Mouse (Mus musculus): ENCODE data around the gene Fam135a. TPM values are rescaled to one million over a fixed set of nuclear protein-coding genes. Genes with fewer than 3 reads are reported as not detected.

Gene Fam135a
- 42.9 and 49.3 TPM in 2 replicates for polyA plus RNA-seq (2016; fragmentation: Nextera tagmentation; extraction: Ambion mirVana)

- H3K27me3 ChIP-seq (replicated peaks) = no peaks in the 10 kb centered on the region
- peak within 1 kb of the TSS; percentile 92 for H3K4me3 ChIP-seq
- 1% methylated on average over 63 of the region's 88 CpGs for WGBS
- H3K9ac ChIP-seq = peak within 1 kb of the TSS; percentile 92
- H3K36me3 ChIP-seq = no peaks in the 10 kb centered on the region
- H3K4me2 ChIP-seq (replicated peaks) = peak within 1 kb of the TSS; percentile 66
- ATAC-seq (ENCODE audit: low FRiP score, low read depth) = peak; percentile 92
- no peaks in the 10 kb centered on the region for H3K9me3 ChIP-seq
- H3K4me1 ChIP-seq = peaks cover 11% of the 10 kb centered on the region
- H3K27ac ChIP-seq = peak within 1 kb of the TSS; percentile 51
Measured at GRCm38 (mm10) chr1:24099926-24100869, at the start of gene Fam135a. TSS of gene Fam135a (minus strand) at chr1:24100341.

GRCm38 (mm10) chr1:24143504-24143903 is 43.4 kb upstream of the Fam135a start:
- H3K4me3 ChIP-seq = no peak overlapping the region
- H3K4me2 ChIP-seq (replicated peaks) = no peak overlapping the region

GRCm38 (mm10) chr1:24140555-24140954 is 40.4 kb upstream of the Fam135a start:
- 55% methylated on average over 6 of the region's 6 CpGs for WGBS
- H3K4me3 ChIP-seq = no peak overlapping the region
- no peak for ATAC-seq (ENCODE audit: low FRiP score, low read depth)
- no peaks in the 10 kb centered on the region for H3K9me3 ChIP-seq
- no peak overlapping the region for H3K9ac ChIP-seq
- H3K27me3 ChIP-seq (replicated peaks) = no peaks in the 10 kb centered on the region
- H3K36me3 ChIP-seq = no peaks in the 10 kb centered on the region
- H3K4me1 ChIP-seq = no peaks in the 10 kb centered on the region
- H3K4me2 ChIP-seq (replicated peaks) = no peak overlapping the region
- no peak overlapping the region for H3K27ac ChIP-seq

More at GRCm38 (mm10) chr1:24143504-24143903, 43.4 kb upstream of the Fam135a start:
- no peak for ATAC-seq (ENCODE audit: low FRiP score, low read depth)
- Histone ChIP-seq H3K27ac (no peak overlapping the region), H3K27me3 (replicated peaks) (no peaks in the 10 kb centered on the region), H3K9me3 (no peaks in the 10 kb centered on the region), H3K4me1 (no peaks in the 10 kb centered on the region), H3K36me3 (no peaks in the 10 kb centered on the region), H3K9ac (no peak overlapping the region)
- 83% methylated on average over 8 of the region's 8 CpGs for WGBS

GRCm38 (mm10) chr1:24137133-24137532 is 37.0 kb upstream of the Fam135a start:
- 8% methylated on average over 3 of the region's 3 CpGs for WGBS
- no peak overlapping the region for H3K27ac ChIP-seq
- no peak overlapping the region for H3K4me2 ChIP-seq (replicated peaks)
- H3K27me3 ChIP-seq (replicated peaks) = no peaks in the 10 kb centered on the region
- H3K4me3 ChIP-seq = no peak overlapping the region
- no peaks in the 10 kb centered on the region for H3K36me3 ChIP-seq
- H3K9ac ChIP-seq = no peak overlapping the region
- no peaks in the 10 kb centered on the region for H3K9me3 ChIP-seq
- no peak for ATAC-seq (ENCODE audit: low FRiP score, low read depth)
- H3K4me1 ChIP-seq = no peaks in the 10 kb centered on the region

- Histone ChIP-seq H3K4me3 (no peak overlapping the region), H3K36me3 (no peaks in the 10 kb centered on the region), H3K9me3 (no peaks in the 10 kb centered on the region), H3K4me1 (no peaks in the 10 kb centered on the region), H3K4me2 (replicated peaks) (no peak overlapping the region), H3K27me3 (replicated peaks) (no peaks in the 10 kb centered on the region), H3K9ac (no peak overlapping the region), H3K27ac (no peak overlapping the region)
- ATAC-seq (ENCODE audit: low FRiP score, low read depth) = peak; percentile 80
- 7% methylated on average over 1 of the region's 1 CpGs for WGBS
Measured at GRCm38 (mm10) chr1:24134792-24135191, 34.7 kb upstream of the Fam135a start.

GRCm38 (mm10) chr1:24133853-24134252 is 33.7 kb upstream of the Fam135a start:
- no peaks in the 10 kb centered on the region for H3K27me3 ChIP-seq (replicated peaks)
- no peak overlapping the region for H3K4me3 ChIP-seq
- H3K4me2 ChIP-seq (replicated peaks) = peak overlapping the region; percentile 40
- no peaks in the 10 kb centered on the region for H3K36me3 ChIP-seq
- H3K9ac ChIP-seq = no peak overlapping the region
- H3K27ac ChIP-seq = no peak overlapping the region
- ATAC-seq (ENCODE audit: low FRiP score, low read depth) = no peak
- H3K9me3 ChIP-seq = no peaks in the 10 kb centered on the region
- WGBS = 46% methylated on average over 19 of the region's 19 CpGs
- no peaks in the 10 kb centered on the region for H3K4me1 ChIP-seq

- H3K4me2 ChIP-seq (replicated peaks) = no peak overlapping the region
- H3K9ac ChIP-seq = no peak overlapping the region
- H3K4me3 ChIP-seq = no peak overlapping the region
- H3K27me3 ChIP-seq (replicated peaks) = no peaks in the 10 kb centered on the region
- no peak overlapping the region for H3K27ac ChIP-seq
- ATAC-seq (ENCODE audit: low FRiP score, low read depth) = no peak
- H3K9me3 ChIP-seq = no peaks in the 10 kb centered on the region
- H3K4me1 ChIP-seq = no peaks in the 10 kb centered on the region
- no peaks in the 10 kb centered on the region for H3K36me3 ChIP-seq
- WGBS = 71% methylated on average over 6 of the region's 6 CpGs
Measured at GRCm38 (mm10) chr1:24127866-24128265, 27.7 kb upstream of the Fam135a start.

- Histone ChIP-seq H3K4me3 (no peak overlapping the region), H3K4me1 (no peaks in the 10 kb centered on the region), H3K36me3 (no peaks in the 10 kb centered on the region), H3K27me3 (replicated peaks) (no peaks in the 10 kb centered on the region), H3K9ac (no peak overlapping the region), H3K4me2 (replicated peaks) (no peak overlapping the region), H3K27ac (no peak overlapping the region), H3K9me3 (no peaks in the 10 kb centered on the region)
- ATAC-seq (ENCODE audit: low FRiP score, low read depth) = peak; percentile 66; the same call in 1 of the 2 replicates
- 66% methylated on average over 3 of the region's 3 CpGs for WGBS
Measured at GRCm38 (mm10) chr1:24124610-24125009, 24.5 kb upstream of the Fam135a start.

GRCm38 (mm10) chr1:24122582-24122981 is 22.4 kb upstream of the Fam135a start:
- no peaks in the 10 kb centered on the region for H3K27me3 ChIP-seq (replicated peaks)
- WGBS = 93% methylated on average over 1 of the region's 1 CpGs
- no peak overlapping the region for H3K27ac ChIP-seq
- no peaks in the 10 kb centered on the region for H3K36me3 ChIP-seq
- no peak overlapping the region for H3K9ac ChIP-seq
- no peaks in the 10 kb centered on the region for H3K9me3 ChIP-seq
- H3K4me3 ChIP-seq = no peak overlapping the region
- ATAC-seq (ENCODE audit: low FRiP score, low read depth) = no peak
- H3K4me2 ChIP-seq (replicated peaks) = no peak overlapping the region
- no peaks in the 10 kb centered on the region for H3K4me1 ChIP-seq

GRCm38 (mm10) chr1:24107971-24108773 is 8.0 kb upstream of the Fam135a start:
- ATAC-seq (ENCODE audit: low FRiP score, low read depth) = no peak
- peaks cover 4% of the 10 kb centered on the region; the same call in 1 of the 2 replicates for H3K4me1 ChIP-seq
- H3K4me2 ChIP-seq (replicated peaks) = no peak overlapping the region
- no peaks in the 10 kb centered on the region for H3K36me3 ChIP-seq
- no peak overlapping the region for H3K9ac ChIP-seq
- WGBS = 56% methylated on average over 10 of the region's 10 CpGs
- H3K9me3 ChIP-seq = no peaks in the 10 kb centered on the region
- no peaks in the 10 kb centered on the region for H3K27me3 ChIP-seq (replicated peaks)
- H3K27ac ChIP-seq = no peak overlapping the region
- no peak overlapping the region for H3K4me3 ChIP-seq

GRCm38 (mm10) chr1:24107378-24107777 is 7.2 kb upstream of the Fam135a start:
- Histone ChIP-seq H3K27me3 (replicated peaks) (no peaks in the 10 kb centered on the region), H3K4me1 (peaks cover 4% of the 10 kb centered on the region; the same call in 1 of the 2 replicates), H3K9ac (no peak overlapping the region), H3K4me2 (replicated peaks) (peak overlapping the region; percentile 27; the same call in 1 of the 2 replicates), H3K9me3 (no peaks in the 10 kb centered on the region), H3K36me3 (no peaks in the 10 kb centered on the region), H3K4me3 (no peak overlapping the region), H3K27ac (no peak overlapping the region)
- WGBS = 33% methylated on average over 11 of the region's 11 CpGs
- peak; percentile 77 for ATAC-seq (ENCODE audit: low FRiP score, low read depth)

GRCm38 (mm10) chr1:24102579-24103149 is 2.5 kb upstream of the Fam135a start:
- 78% methylated on average over 10 of the region's 10 CpGs for WGBS

More at GRCm38 (mm10) chr1:24102579-24103149, 2.5 kb upstream of the Fam135a start:
- no peak for ATAC-seq (ENCODE audit: low FRiP score, low read depth)
- peaks cover 10% of the 10 kb centered on the region for H3K4me1 ChIP-seq
- H3K4me2 ChIP-seq (replicated peaks) = no peak overlapping the region
- H3K36me3 ChIP-seq = no peaks in the 10 kb centered on the region
- H3K4me3 ChIP-seq = no peak overlapping the region
- H3K27ac ChIP-seq = no peak overlapping the region
- H3K9me3 ChIP-seq = no peaks in the 10 kb centered on the region
- H3K9ac ChIP-seq = no peak overlapping the region
- H3K27me3 ChIP-seq (replicated peaks) = no peaks in the 10 kb centered on the region
